ENCODE assay signal across 9 mouse cellular contexts in the genomic region with DNA sequence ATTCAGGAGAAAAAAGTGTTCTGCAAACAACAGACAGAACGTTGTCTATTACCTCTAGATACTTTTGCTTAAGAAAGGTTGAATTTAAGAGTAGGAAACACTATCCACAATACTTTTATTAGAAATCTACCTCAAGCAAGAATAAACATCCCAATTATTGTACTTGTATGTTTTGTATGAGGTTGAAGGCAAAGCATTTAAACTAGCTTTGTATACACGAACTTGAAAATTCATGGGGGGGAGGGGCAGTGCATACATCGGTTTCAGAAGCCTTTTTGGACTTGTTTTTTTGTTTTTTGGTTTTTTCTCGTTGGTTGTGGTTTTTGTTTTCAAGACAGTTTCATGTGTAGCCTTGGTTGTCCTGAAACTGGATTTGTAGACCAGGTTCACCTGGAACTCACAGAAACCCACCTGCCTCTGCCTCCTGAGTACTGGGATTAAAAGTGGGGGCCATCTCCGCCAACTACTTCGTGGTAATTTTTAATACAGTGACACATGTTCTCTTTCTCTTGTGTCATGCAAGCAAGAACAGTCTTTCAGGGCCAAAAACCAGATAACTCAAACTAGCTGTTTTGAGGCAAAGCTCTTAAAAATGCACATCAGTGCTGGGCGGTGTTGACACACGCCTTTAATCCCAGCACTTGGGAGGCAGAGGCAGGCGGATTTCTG. TPM values are rescaled to one million over a fixed set of nuclear protein-coding genes. Genes with fewer than 3 reads are reported as not detected.
DNase-seq lines count a peak whose midpoint lies in the region; ATAC-seq and TF ChIP-seq lines count a peak whose summit lies in the region.
"Had no signal": no experiment of that assay in that cellular context is flagged by ENCODE, and none has a peak within 500 bp of the region (broad histone marks: within the 10 kb centered on the region; RNA-seq: fewer than 3 reads in every experiment).

No protein-coding gene starts in this region.

- peaks cover 2% of the 10 kb centered on the region for H3K36me3 ChIP-seq in megakaryocyte, embryonic 14.5 days (replicated peaks; ENCODE audit: low read length)
- peaks cover 3% of the 10 kb centered on the region; the same call in 1 of the 2 replicates for H3K36me3 ChIP-seq in forebrain, embryonic 10.5 days (replicated peaks)
- H3K36me3 ChIP-seq in limb, embryonic 13.5 days, result no peaks in the 10 kb centered on the region
- H3K36me3 ChIP-seq in stomach, embryonic 16.5 days (ENCODE audit: control insufficient read depth, insufficient read depth, low read length), result no peaks in the 10 kb centered on the region
- H3K36me3 ChIP-seq in thymus, adult 2 months (ENCODE audit: control insufficient read depth, insufficient read depth, low read length), result no peaks in the 10 kb centered on the region

- H3K9me3 ChIP-seq in megakaryocyte, embryonic 14.5 days, result no peaks in the 10 kb centered on the region
- no peaks in the 10 kb centered on the region for H3K9me3 ChIP-seq in forebrain, embryonic 10.5 days
- H3K9me3 ChIP-seq in limb, embryonic 13.5 days, result no peaks in the 10 kb centered on the region
- no peaks in the 10 kb centered on the region for H3K9me3 ChIP-seq in stomach, embryonic 16.5 days (replicated peaks; ENCODE audit: control insufficient read depth, low read length)

- H3K27me3 ChIP-seq in megakaryocyte, embryonic 14.5 days (replicated peaks), result no peaks in the 10 kb centered on the region
- no peaks in the 10 kb centered on the region for H3K27me3 ChIP-seq in forebrain, embryonic 10.5 days (ENCODE audit: poor library complexity, severe bottlenecking)
- no peaks in the 10 kb centered on the region for H3K27me3 ChIP-seq in limb, embryonic 13.5 days
- no peaks in the 10 kb centered on the region for H3K27me3 ChIP-seq in stomach, embryonic 16.5 days (ENCODE audit: control insufficient read depth, insufficient read depth, low read length)
- H3K27me3 ChIP-seq in thymus, adult 2 months (ENCODE audit: control insufficient read depth, insufficient read depth, low read length), result no peaks in the 10 kb centered on the region

- peak overlapping the region; percentile 99; the same call in 1 of the 2 replicates for H3K27ac ChIP-seq in forebrain, embryonic 10.5 days
- no peak overlapping the region; the same call in 1 of the 2 replicates for H3K27ac ChIP-seq in limb, embryonic 13.5 days
- no peak overlapping the region for H3K27ac ChIP-seq in stomach, embryonic 16.5 days (ENCODE audit: low read length)
- no peak overlapping the region for H3K27ac ChIP-seq in thymus, adult 2 months (ENCODE audit: control insufficient read depth, insufficient read depth, low read length)

- TF ChIP-seq CTCF in thymus, adult 2 months (IDR thresholded peaks at IDR 0.05; ENCODE audit: borderline replicate concordance, control insufficient read depth, extremely low read depth, insufficient read depth, low read length, poor library complexity), result no peak

- no peak for DNase-seq in forebrain, embryonic 10.5 days (ENCODE audit: extremely low spot score, low spot score)
- no peak for DNase-seq in right cerebral cortex, postnatal 25 days
- DNase-seq in thymus, adult 2 months, result no peak
- no peak for DNase-seq in spleen, postnatal 4 days (ENCODE audit: low spot score in 2 of 2)

- no peak for TF ChIP-seq POLR2A in thymus, adult 2 months (IDR thresholded peaks at IDR 0.05; ENCODE audit: control insufficient read depth, extremely low read depth, insufficient read depth, low read length, poor library complexity)

- 83% methylated on average over 9 of the region's 9 CpGs for WGBS in forebrain, embryonic 10.5 days
- WGBS in limb, embryonic 13.5 days, result 84% methylated on average over 9 of the region's 9 CpGs
- WGBS in stomach, embryonic 16.5 days, result 75% methylated on average over 9 of the region's 9 CpGs
- WGBS in thymus, adult 2 months, result 55% methylated on average over 9 of the region's 9 CpGs

- H3K4me2 ChIP-seq in limb, embryonic 13.5 days (replicated peaks), result peak overlapping the region; percentile 75
- H3K4me2 ChIP-seq in stomach, embryonic 16.5 days (ENCODE audit: low read depth, low read length), result peak overlapping the region; percentile 70

- peak overlapping the region; percentile 100; the same call in 1 of the 2 replicates for H3K9ac ChIP-seq in limb, embryonic 13.5 days
- no peak overlapping the region for H3K9ac ChIP-seq in stomach, embryonic 16.5 days (ENCODE audit: low read length)

- H3K4me1 ChIP-seq in megakaryocyte, embryonic 14.5 days, result peaks cover 27% of the 10 kb centered on the region
- H3K4me1 ChIP-seq in forebrain, embryonic 10.5 days, result peaks cover 21% of the 10 kb centered on the region
- peaks cover 25% of the 10 kb centered on the region for H3K4me1 ChIP-seq in limb, embryonic 13.5 days
- peaks cover 5% of the 10 kb centered on the region for H3K4me1 ChIP-seq in stomach, embryonic 16.5 days (ENCODE audit: control insufficient read depth, insufficient read depth, low read length)
- H3K4me1 ChIP-seq in thymus, adult 2 months (replicated peaks; ENCODE audit: control insufficient read depth, insufficient read depth, low read length), result peaks cover 4% of the 10 kb centered on the region

- peak overlapping the region; percentile 91 for H3K4me3 ChIP-seq in megakaryocyte, embryonic 14.5 days (replicated peaks)
- peak overlapping the region; percentile 71 for H3K4me3 ChIP-seq in forebrain, embryonic 10.5 days
- H3K4me3 ChIP-seq in limb, embryonic 13.5 days, result peak overlapping the region; percentile 73; the same call in 1 of the 2 replicates
- peak overlapping the region; percentile 98; the same call in 1 of the 2 replicates for H3K4me3 ChIP-seq in stomach, embryonic 16.5 days (replicated peaks; ENCODE audit: low read length)
- H3K4me3 ChIP-seq in thymus, adult 2 months (ENCODE audit: control insufficient read depth, insufficient read depth, low read length), result no peak overlapping the region

- no peak for ATAC-seq in megakaryocyte, adult 5-6 weeks (ENCODE audit: poor library complexity, severe bottlenecking)
- ATAC-seq in limb, embryonic 13.5 days (ENCODE audit: low FRiP score, low read depth), result no peak
- ATAC-seq in stomach, embryonic 16.5 days (ENCODE audit: insufficient read depth, low FRiP score), result no peak

RNA-seq across cellular contexts. Expression of gene Sp3, which starts 1.3 kb away (rescaled TPM):
- polyA plus RNA-seq in megakaryocyte, embryonic 14.5 days (2012; ENCODE audit: insufficient read depth, low replicate concordance), result 2.3 and 2.5 TPM in 2 replicates
- 196 and 198 TPM in 2 replicates for total RNA-seq in megakaryocyte, adult 5-6 weeks (2015)
- total RNA-seq in megakaryocyte, adult 5-6 weeks (2017), result 220 and 269 TPM in 2 replicates
- polyA plus RNA-seq in forebrain, embryonic 10.5 days (2016; fragmentation: Nextera tagmentation; extraction: Ambion mirVana), result 46.4 and 47.5 TPM in 2 replicates
- polyA plus RNA-seq in limb, embryonic 13.5 days (2015; fragmentation: Nextera tagmentation; extraction: Ambion mirVana), result 64.1 and 65.4 TPM in 2 replicates
- 48.6 and 50.8 TPM in 2 replicates for polyA plus RNA-seq in stomach, embryonic 16.5 days (2015; fragmentation: Nextera tagmentation; extraction: Ambion mirVana)
- polyA plus RNA-seq in thymus, adult 2 months (2012; rRNA removed), result 39.4 and 45.6 TPM in 2 replicates

RNA-seq across cellular contexts. Expression of gene Gm11084, which starts 4.9 kb away (rescaled TPM):
- not detected in 2 replicates for polyA plus RNA-seq in megakaryocyte, embryonic 14.5 days (2012; ENCODE audit: insufficient read depth, low replicate concordance)
- not detected in 2 replicates for total RNA-seq in megakaryocyte, adult 5-6 weeks (2015)
- not detected in 2 replicates for total RNA-seq in megakaryocyte, adult 5-6 weeks (2017)
- polyA plus RNA-seq in forebrain, embryonic 10.5 days (2016; fragmentation: Nextera tagmentation; extraction: Ambion mirVana), result not detected in 2 replicates
- not detected in 2 replicates for polyA plus RNA-seq in limb, embryonic 13.5 days (2015; fragmentation: Nextera tagmentation; extraction: Ambion mirVana)
- not detected in 2 replicates for polyA plus RNA-seq in stomach, embryonic 16.5 days (2015; fragmentation: Nextera tagmentation; extraction: Ambion mirVana)
- polyA plus RNA-seq in thymus, adult 2 months (2012; rRNA removed), result not detected in 2 replicates
- total RNA-seq: left cerebral cortex, postnatal 10 days had no signal

Comparison
In these comparisons a context has a peak if more than half of its experiments do, and no peak if none do; other contexts are left out.
1. RNA of gene Sp3, which starts 1.3 kb away (polyA plus RNA-seq): 64.1 to 65.4 TPM in limb, embryonic 13.5 days, 48.6 to 50.8 TPM in stomach, embryonic 16.5 days, 46.4 to 47.5 TPM in forebrain, embryonic 10.5 days and 39.4 to 45.6 TPM in thymus, adult 2 months; 2.3 to 2.5 TPM in megakaryocyte, embryonic 14.5 days; every median in the first group is over 10 times any median in the second.